Mouse (Mus musculus): ENCODE results near the gene Bcl6.

Bcl6 gene

DNA sequence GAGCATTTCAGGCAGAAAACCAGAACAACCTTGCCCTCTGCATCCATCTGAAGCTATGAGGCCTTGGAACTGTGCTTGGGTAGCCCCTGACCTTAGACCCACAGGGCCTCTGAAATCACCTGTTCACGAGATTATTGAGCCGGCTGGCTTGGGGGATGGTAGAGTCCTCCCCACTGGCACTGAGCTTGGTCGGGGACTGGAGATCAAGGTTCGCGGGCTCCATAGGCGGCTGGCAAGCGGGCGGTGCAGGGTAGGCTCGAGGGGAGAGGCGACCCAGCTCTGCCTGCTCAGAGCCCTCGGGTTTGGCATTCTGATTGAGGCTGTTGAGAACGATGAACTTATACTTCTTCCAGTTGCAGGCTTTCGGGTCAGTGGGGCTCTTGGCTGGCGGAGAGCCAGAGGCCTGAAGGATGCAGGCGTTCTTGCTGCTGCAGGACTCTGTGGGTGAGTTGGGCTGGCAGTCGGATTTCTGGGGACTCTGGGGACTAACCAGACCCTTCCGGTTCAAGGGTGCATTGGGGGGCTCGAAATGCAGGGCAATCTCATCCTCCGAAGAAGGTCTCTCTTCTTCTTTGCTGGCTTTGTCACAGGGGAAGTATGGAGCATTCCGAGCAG lies 16.4 kb downstream of the Bcl6 start:
- DNase-seq: no peak

DNA sequence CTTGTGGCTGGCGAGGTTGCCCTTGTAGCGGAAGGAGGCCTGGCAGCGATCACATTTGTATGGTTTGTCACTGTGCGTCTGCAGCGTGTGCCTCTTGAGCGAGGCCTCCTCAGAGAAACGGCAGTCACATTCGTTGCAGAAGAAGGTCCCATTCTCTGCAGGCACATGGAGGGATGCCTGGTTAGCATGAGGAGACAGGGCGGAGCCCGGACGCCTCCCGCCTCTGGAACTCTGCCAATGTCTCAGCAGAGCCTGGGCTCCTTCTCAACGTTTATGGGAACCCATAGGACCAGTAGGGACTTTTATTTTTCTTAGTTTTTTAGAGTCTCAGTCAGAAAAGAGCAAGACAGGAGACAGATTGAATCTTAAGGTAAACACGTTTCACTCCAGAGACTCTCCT lies 18.7 kb downstream of the Bcl6 start:
- DNase-seq: no peak

DNA sequence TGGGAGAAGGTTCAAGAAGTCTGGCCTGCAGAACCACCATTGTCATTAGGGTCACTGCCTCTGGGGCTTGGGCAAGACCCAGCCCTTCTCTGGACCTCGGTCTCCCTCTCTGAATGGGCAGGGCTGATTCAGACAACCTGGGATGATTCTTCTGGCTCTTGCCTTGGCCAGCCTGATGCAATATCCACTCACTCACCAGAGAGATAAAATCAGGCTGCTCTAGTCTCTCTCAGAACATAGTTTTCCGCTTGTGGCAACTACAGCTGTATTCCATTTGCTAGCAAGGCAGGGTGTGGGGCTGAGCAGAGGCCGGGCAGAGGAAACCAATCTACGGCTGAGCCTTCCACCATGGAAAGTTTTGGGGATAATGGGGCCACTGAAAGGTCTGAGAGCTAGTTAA lies 19.8 kb downstream of the Bcl6 start:
- no peak for DNase-seq

DNA sequence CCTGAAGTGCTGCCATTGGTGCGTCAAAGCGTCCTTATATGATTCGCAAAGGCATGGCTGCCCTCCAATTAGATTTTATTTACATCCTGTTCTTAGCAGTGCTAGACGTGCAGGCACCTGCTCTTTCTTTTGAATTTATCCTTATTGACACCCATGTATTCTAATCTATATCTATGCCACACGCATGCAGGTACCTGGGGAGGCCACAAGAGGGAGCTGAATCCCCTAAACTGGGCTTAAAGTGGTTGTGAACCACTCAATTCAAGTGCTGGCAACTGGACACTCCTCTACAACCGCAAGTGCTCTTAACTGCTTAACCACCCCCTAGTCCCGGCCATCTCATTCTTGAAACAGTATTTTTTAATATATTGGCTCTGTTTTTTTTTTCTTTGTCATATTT lies 21.4 kb downstream of the Bcl6 start:
- no peak for DNase-seq

DNA sequence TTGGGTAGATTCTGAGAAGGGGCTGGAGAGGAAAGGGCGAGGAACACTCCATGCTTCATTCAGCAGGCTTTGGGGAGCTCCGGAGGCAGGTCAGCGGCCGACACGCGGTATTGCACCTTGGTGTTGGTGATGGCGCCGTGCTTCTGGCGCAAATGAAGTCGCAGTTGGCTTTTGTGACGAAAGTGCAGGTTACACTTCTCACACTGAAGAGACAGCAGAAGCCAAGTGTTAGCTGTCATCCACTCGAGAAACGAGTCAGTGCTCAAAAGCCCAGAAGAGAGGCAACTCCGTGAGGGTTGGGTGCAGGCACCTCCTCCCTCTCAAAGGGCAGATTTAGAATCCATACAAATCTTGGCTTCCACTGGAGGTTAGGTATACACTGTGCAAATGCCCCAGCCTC lies 22.6 kb downstream of the Bcl6 start:
- DNase-seq: no peak

DNA sequence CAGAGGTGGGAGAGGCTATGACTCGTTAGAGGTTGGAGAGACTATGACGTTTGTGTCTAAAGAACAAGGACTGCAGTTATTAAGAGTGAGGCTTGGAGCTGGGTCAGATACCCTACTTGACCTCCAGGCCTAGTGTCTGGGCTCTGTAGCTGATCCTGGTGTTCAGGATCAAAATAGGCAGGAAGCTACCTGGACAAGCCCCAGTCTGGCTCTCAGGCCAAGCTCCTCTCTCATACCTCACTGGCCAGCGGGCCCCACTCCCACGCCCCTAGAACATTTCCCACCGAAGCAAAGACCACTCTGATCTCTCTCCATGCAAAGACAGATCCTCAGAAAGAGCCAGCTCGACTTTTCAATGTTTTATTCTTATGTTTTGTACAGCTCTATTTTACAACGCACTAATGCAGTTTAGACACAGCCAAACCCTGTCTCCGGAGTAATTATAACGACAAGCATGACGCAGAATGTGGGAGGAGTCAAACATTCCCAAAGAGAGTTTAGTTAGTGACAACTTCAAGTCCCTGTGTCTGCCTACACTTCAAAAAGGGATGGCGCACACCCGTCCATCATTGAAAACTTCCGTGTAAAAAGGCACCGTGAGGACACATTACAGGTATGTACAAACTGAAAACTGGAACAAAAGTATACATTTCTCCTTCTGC lies 23.8 kb downstream of the Bcl6 start:
- no peak for DNase-seq

DNA sequence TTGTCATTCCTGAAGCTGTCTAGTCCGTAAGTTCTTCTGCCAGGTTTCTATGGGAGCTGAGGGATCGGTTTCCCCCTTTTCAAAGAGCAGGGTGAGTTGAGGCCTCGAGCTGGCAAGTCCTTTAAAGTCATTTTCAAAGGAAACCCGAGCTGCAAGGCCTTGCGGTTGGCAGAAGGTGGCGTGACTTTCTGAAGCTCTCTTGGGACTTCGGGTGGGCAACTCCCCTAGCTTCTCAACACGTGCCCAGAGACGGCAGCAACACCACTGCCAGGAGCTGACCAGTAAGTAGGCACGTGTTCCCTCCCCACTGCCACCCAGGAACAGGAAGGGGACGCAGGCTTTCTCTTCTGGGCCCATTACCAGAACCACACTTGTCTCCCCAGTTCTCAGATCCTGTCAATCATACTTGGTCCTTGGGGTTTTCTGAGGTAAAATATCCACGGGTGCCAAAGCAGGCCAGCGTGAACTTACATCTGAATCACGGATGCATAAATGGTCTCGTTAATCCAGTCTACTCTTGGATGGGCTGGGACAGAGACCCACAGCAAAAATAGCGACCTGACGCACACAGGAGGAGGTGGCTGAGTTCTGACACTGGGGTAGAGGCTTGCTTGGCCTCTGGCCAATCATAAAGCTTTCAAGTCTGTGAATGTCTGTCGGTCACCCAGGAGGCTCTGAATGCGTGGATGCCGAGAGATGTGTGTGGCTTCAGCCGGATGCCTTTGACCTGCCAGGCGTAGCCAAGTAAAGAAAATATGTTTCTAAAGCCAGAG lies 24.6 kb downstream of the Bcl6 start:
- DNase-seq: no peak

DNA sequence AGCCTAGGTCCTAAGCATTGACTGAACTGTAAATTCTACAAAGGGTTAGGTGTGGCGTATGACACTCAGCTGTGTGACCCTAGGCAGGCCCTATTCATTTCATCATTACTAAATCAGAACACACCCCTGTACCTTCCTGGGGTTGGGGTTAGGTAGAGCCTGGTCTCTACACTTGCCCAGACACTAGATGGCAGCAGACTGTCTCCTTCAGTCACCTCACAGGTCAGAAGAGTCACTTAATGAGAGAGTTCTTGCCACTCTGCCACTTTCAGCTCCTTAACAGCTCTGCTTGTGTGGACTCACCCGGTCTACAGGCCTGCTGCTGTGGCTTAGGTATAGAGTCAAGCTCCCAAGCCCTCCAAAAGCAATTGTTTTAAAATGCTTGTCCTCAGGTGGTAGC lies 26.3 kb downstream of the Bcl6 start:
- DNase-seq: no peak

DNA sequence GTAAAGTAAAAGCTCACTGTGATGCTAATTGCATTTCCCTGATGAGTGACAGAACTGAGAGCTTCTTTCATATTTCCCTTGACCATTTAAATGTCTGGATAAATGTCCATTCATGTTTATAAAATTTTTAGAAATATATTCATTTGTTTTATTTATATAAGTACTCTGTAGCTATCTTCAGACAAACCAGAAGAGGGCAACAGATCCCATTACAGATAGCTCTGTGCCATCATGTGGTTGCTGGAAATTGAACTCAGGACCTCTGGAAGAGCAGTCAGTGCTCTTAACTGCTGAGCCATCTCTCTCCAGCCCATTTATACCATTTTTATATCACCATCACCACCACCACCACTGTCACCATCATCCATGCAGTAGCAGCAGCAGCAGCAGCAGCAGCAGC lies 29.7 kb downstream of the Bcl6 start:
- DNase-seq: no peak

DNA sequence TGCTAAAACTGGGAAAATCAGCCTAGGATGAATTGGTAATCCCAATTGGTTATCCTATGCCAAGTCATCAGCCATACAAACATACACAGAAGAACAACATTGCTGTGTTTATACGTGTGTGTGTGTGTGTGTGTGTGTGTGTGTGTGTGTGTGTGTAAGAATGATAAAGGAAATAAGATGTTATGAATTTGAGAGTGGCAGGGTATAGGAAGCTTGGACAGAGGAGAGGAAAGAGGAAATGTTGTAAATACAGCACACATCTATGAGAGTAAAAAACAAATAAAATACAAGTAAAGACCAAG lies 34.7 kb downstream of the Bcl6 start:
- DNase-seq: no peak

DNA sequence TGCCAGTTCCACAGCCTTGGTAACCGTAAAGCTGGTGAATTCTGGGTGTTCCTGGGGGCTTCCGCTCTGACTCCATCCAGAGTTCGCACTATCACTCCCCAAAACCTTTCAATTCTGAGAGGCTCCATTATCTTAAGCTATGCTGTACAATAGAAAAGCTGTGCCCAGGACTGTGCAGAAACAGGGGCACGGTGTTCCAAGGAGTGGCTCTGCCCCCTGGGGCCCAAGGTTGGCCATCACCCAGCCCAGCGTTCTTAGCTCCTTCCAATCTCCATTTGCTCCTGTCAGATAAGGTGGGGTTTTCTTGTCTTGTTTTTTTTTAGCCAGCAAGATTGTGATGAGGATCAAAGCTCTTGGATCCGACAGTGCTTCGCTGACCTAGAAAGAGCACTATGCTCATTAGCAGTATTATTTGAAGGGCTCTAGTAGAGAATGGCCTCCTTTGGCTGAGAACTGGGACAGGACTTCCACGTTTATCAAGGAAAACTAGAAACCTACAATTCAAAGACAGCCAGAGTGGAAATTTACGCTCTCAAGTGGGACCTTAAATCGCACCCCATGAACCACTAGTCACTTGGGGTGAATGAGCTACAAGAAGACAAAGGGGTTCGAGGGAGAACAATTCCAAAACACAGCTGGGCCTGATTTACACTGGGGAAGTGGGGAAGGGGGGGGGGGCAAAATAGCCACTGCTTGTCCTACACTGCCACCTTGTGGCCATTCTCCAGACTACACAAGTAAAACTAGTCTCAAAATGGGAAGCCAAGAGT lies 35.3 kb downstream of the Bcl6 start:
- DNase-seq: peak in 1 of 2 experiments; percentile 43

DNA sequence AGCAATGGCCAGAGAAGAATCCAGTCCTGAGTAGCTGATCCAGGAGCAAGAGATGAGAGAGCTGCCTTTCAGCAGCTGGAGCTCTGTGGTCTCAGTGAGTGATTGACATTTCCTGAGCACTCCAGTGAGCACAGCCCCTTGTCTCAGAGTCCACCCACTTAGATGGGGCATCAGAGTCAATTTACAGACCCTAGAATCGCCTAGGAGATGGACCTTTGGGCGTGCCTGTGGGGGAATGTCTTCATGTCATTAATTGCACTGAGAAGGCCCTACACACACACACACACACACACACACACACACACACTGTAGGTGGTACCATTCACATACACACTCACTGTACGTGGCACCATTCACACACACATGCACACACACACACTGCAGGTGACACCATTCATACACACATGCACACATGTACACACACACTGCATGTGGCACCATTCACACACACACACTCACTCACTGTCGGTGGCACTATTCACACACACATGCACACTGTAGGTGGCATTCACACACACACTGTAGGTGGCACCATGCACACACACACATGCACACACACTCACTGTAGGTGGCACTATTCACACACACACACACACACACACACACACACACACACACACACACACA lies 36.4 kb downstream of the Bcl6 start:
- no peak for DNase-seq

DNA sequence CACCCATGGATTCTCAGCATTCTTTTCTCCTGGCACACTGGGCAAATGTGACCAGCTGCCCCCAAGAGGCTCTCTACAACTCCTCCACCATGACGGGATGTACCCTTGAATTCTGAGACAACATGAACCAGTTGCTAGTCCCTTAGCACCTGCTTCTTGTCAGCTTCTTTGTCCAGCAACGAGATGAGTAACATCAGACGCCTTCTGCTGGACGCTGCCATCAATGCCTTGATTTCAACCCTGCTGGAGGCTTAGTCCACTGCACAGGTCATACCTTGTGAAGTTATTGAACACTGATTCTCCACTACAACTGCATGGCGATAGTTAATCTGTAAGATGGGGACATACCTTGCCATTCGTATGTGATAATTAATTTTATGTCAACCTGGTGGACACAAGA lies 41.0 kb downstream of the Bcl6 start:
- no peak for DNase-seq

DNA sequence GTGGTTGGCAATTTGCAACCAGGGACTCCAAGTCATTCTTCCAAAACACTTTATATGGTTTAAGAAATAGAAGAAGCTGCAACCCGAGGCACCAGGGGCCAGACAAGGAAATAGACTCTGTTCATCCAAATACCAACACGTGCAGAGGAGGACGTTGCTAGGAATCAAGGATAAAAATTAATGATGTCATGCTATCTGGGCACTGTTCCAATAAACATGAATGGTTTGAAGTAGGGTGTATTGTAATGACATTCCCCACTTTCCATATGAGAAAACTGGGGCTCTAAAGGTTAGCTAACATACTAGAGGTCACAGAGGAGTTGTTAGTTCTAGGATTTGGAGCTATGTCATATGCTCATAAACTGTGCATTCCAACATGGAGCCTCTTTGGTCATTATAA lies 43.9 kb downstream of the Bcl6 start:
- no peak for DNase-seq

DNA sequence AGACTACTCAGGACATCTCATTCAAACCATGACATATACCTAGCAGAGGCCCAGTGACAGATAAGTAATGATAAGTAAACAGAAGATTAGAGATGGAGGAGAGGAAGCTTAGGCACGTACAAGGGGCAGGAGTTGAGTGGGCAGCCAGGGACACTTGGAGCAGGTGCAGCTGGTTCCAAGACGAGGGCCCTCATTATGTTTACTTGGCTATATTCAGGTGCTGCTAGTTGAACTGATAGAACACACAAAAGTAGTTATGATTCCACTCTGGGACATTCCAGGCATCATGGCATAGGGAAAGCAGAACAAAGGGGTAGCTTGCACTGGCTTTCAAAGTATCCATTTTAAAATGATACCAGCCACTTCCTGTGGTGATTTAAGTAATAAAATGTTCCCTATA lies 54.3 kb downstream of the Bcl6 start:
- DNase-seq: no peak

DNA sequence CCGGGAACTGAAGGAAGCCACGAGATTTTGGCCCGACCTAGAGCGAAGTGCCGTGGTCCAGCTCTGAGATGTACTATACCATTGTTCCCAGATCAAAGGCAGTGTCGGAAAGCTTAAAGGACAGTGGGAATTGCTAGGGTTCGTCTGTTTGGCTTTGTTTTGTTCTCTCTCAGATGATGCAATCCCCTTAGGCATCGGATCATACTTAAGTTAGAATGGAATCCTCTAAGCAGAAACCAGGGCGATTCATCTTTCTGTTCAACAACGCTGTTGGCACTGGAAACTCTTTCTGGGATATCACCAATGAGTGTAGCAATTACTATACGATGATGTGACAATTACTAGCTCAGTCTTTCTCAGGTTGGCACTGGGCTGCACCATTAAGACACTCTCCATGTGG lies 56.4 kb downstream of the Bcl6 start, which contains the start of gene Rtp2:
Gene Rtp2 (minus strand): TSS at position 101 of the 400 bp plus-strand sequence.
- DNase-seq: no peak

DNA sequence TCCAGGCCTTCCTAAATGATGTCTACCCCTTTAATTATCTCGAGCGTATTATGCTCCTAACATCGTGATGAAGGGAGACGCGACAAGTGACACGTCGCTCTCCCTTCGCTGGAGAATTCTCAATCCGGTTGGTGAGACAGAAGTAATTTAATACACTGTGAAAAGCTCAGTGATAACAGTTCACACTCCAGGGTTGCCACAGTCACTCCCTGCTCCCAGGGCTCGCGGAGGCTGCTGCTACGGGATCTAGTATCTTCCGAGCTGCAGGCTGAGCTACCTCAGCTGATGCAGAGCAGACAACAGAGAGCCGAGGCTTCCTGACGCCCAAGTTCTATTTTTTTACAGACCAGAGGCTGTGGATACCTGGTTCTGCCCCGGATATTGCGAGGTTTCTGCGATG lies 57.4 kb downstream of the Bcl6 start:
- DNase-seq: no peak

DNA sequence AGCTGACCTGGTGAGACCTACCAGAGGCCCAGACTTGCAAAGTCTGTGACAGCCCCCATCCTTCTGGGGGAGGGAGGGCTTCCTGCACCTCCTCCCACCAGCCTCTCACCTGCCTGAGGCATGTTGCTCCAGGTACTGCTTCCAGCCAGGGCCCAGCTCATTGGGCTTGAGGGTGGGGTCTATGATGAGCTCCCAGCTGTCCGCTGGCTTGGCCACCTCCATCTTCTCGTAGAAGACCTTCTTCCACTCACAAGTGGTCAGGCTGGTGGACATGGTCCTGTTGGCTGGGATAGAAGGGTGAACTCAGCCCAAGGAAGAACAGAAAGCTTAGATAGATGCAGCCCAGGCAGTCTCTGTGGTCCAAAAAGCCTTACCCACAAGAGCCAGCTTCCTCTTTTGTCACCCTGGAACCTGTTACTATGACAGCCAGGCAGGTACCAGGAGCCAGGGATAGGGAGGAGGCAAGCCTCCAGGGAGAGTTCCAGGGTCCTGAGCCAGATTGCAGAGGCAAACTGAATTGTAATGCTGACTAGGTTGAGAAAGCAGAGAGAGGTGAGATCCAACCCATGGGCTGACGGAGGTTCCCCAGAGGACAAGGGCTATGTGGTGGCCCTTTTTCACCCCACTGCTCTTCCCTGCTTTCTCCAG lies 58.1 kb downstream of the Bcl6 start:
- no peak for DNase-seq

DNA sequence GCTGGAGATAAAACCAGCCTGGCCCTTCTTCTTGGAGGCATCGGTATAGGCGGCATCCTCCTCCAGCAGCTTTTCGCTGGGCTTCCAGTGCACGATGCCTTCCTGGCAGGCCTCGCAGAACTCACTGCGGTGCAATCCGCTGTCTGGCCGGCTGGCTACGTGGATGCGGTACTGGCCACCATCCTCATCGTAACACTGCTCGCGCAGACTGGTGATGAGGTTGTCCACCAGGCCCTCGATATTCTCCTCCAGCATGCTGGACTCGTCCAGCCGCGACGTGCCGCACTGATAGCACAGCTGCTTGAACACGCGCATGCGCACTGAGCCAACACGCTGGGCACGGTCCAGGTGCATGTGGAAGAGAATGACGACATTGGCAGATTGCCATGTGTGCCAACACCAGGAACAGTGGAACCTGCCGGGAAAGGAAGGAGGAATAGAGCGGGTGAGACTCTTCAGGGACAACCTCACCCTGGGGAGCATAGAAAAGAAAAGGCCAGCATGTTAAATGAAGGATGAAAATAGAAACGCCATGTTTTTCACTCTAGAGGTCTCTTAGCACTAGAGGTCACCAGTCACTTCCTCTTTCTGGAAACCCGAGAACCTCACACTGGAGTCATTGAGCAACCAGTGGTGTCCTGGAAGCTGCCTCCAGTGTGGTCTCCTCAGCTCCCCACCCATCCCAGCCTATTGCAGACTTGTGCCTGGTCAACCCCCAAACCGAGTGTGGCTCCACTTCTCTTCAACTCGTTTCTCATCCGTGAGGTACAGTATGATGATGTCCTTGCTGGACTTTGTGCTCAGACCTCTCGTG lies 61.1 kb downstream of the Bcl6 start:
- DNase-seq: no peak

DNA sequence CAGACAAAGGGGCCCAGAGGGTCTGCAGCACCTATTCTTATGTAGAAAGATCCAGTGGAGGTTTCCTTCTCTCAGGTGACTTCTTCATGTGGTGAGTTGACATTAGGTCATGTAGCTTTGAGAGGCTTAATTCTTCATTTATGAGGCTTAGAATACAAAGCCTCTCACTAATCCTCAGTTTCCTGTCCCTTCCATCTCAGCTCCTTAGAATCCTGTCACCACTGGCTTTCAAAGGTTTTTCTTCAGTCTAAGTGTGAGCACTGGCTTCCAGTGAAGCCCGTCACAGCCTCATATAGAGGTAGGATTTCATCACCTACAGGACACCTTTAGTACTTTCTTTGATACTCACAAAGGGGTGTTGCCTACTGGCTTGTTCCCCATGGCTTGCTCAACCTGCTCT lies 65.7 kb downstream of the Bcl6 start:
- DNase-seq: no peak

DNA sequence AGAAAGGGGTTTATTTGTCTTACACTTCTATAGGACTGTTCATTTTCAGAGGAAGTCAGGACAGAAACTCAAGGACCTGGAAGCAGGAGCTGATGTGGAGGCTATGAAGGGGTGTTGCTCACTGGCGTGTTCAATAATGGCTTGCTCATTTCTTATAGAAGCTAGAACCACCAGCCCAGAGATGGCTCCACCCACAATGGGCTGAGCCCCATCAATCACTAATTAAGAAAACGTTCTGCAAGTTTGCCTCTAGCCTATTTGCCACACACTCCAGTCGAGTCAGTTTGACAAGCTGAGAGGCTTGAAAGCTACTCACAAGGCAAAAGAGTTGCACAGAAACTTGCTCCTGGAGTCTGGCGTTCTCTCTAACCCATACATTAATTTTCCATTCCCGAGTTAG lies 67.0 kb downstream of the Bcl6 start:
- DNase-seq: no peak

DNA sequence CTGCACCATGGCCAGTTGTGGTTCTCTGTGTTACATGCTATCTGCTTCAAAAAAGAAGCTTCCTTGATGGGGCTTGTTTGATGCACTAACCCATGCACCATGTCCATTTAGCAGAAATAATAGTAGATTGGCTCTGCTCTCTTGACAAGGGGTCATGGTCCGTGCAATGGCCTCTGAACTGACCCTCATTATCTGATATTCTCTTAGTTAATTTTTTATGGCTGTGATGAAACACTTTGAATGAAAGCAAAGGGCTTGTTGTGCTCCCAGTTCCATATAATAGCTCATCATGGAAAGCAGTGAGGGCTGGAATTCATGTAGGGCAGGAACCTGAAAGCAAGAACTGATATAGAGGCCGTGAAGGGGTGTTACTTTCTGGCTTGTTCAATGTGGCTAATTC lies 69.2 kb downstream of the Bcl6 start:
- DNase-seq: no peak

Measured in spleen, adult 18-20 months (tissue).